ENCODE assay signal across 18 mouse cellular contexts in the genomic region with DNA sequence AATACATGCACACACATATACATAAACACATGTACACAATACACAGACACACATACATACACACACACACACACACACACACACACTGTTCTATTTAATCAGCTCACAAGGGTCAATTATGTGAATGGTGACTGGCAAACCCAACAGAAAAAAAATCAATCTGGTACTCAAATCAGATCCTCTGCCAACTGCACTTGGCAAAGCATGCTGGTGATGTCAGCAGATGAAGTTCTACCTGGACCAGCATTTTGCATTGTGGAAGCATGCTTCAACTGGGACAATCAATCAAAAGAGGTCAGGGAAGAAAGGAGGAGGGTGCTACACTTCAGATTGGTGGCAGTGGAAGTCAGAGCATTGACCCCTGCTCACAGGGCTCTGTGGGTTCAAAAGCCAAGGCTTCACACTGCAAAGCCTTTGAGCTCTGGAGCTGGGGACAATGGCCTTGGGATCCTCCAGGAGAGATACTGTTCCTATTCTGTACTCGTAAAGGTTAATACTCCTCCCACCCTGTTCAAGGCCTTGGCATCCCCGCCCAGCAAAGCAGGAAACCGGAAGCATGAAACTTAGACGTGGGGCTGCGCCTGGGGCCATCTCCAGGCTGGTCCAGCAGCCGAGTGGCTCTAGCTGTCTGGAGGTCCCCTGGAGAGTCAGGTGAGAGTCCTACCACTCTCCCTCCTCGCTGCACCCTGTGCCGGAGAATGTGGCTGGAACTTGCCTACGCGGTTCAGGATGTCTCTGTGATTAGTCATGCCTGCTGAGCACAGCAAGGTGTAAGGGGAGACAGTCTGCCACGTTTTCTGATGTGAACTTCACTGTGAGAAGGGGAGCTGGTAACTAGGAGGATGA.
DNase-seq lines count a peak whose midpoint lies in the region; ATAC-seq lines count a peak whose summit lies in the region.
"Had no signal": no experiment of that assay in that cellular context is flagged by ENCODE, and none has a peak within 500 bp of the region (broad histone marks: within the 10 kb centered on the region; RNA-seq: fewer than 3 reads in every experiment).

No protein-coding gene starts in this region.

- intact Hi-C loops in left cerebral cortex, postnatal 14 days (cut with DNase I): no loop called here

- peak; percentile 50 for DNase-seq in adrenal gland, adult 2 months
- DNase-seq in adrenal gland, postnatal 4 days (ENCODE audit: low spot score in 2 of 2): no peak
- no peak for DNase-seq in kidney, adult 18-20 months
- DNase-seq in MN1 (ENCODE audit: low spot score): peak; percentile 18
- no peak for DNase-seq in left cerebral cortex, postnatal 14 days (ENCODE audit: low spot score in 2 of 2)
- DNase-seq in T-cell, adult 2 months (ENCODE audit: low spot score): no peak
- DNase-seq: cerebellum, adult 11 months; gastrocnemius, postnatal 14 days; heart, postnatal 10 days; kidney, postnatal 10 days; lung, adult 18-20 months had no signal

- H3K9ac ChIP-seq in kidney, embryonic 14.5 days (ENCODE audit: low read depth, low read length): no peak overlapping the region
- H3K9ac ChIP-seq in embryonic facial prominence, embryonic 15.5 days: no peak overlapping the region
- H3K9ac ChIP-seq: forebrain, embryonic 13.5 days; hindbrain, embryonic 13.5 days; limb, embryonic 13.5 days; stomach, embryonic 15.5 days had no signal

- no peaks in the 10 kb centered on the region for H3K36me3 ChIP-seq in kidney, embryonic 14.5 days (ENCODE audit: control insufficient read depth, insufficient read depth, low read length)
- no peaks in the 10 kb centered on the region for H3K36me3 ChIP-seq in embryonic facial prominence, embryonic 15.5 days
- H3K36me3 ChIP-seq: hindbrain, embryonic 13.5 days; limb, embryonic 13.5 days; stomach, embryonic 15.5 days had no signal

- no peaks in the 10 kb centered on the region for H3K27me3 ChIP-seq in kidney, embryonic 14.5 days (ENCODE audit: control insufficient read depth, insufficient read depth, low read length)
- H3K27me3 ChIP-seq in embryonic facial prominence, embryonic 15.5 days: no peaks in the 10 kb centered on the region
- H3K27me3 ChIP-seq: forebrain, embryonic 13.5 days; limb, embryonic 13.5 days; stomach, embryonic 15.5 days had no signal

- no peaks in the 10 kb centered on the region for H3K9me3 ChIP-seq in kidney, embryonic 14.5 days (ENCODE audit: control insufficient read depth, low read length)
- no peaks in the 10 kb centered on the region for H3K9me3 ChIP-seq in embryonic facial prominence, embryonic 15.5 days (replicated peaks)
- H3K9me3 ChIP-seq: forebrain, embryonic 13.5 days; hindbrain, embryonic 13.5 days; limb, embryonic 13.5 days; stomach, embryonic 15.5 days had no signal

- H3K4me2 ChIP-seq in kidney, embryonic 14.5 days (replicated peaks; ENCODE audit: low read depth, low read length): no peak overlapping the region
- H3K4me2 ChIP-seq in embryonic facial prominence, embryonic 15.5 days (replicated peaks): no peak overlapping the region
- H3K4me2 ChIP-seq: forebrain, embryonic 13.5 days; hindbrain, embryonic 13.5 days; limb, embryonic 13.5 days; stomach, embryonic 15.5 days had no signal

- H3K4me3 ChIP-seq in kidney, embryonic 14.5 days (ENCODE audit: low read length): no peak overlapping the region
- no peak overlapping the region for H3K4me3 ChIP-seq in embryonic facial prominence, embryonic 15.5 days (replicated peaks)
- H3K4me3 ChIP-seq: forebrain, embryonic 13.5 days; hindbrain, embryonic 13.5 days; limb, embryonic 13.5 days; stomach, embryonic 15.5 days had no signal

- ATAC-seq in kidney, embryonic 14.5 days (ENCODE audit: low FRiP score, low TSS enrichment): 0 out of 2 replicates have a peak, but pooled peaks have one; percentile 15
- ATAC-seq in embryonic facial prominence, embryonic 15.5 days (ENCODE audit: insufficient number of reproducible peaks, low FRiP score, low TSS enrichment, low read depth): no peak
- ATAC-seq: forebrain, embryonic 13.5 days; midbrain, embryonic 16.5 days had no signal

- H3K4me1 ChIP-seq in kidney, embryonic 14.5 days (ENCODE audit: control insufficient read depth, insufficient read depth, low read length): peaks cover 53% of the 10 kb centered on the region
- H3K4me1 ChIP-seq in embryonic facial prominence, embryonic 15.5 days: peaks cover 27% of the 10 kb centered on the region

- WGBS in kidney, embryonic 14.5 days: 30% methylated on average over 11 of the region's 11 CpGs
- WGBS in embryonic facial prominence, embryonic 15.5 days: 25% methylated on average over 11 of the region's 11 CpGs

- no peak overlapping the region for H3K27ac ChIP-seq in kidney, embryonic 14.5 days (ENCODE audit: low read depth, low read length)
- 0 out of 2 replicates have a peak overlapping the region, but pooled peaks have one; percentile 14 for H3K27ac ChIP-seq in embryonic facial prominence, embryonic 15.5 days (replicated peaks)
- H3K27ac ChIP-seq: forebrain, embryonic 13.5 days; hindbrain, embryonic 13.5 days; limb, embryonic 13.5 days; stomach, embryonic 15.5 days had no signal

Comparison
In these comparisons a context has a peak if more than half of its experiments do, and no peak if none do; other contexts are left out.
1. DNase-seq: peak in adrenal gland, adult 2 months (single experiment) and MN1 (single experiment); none in adrenal gland, postnatal 4 days (0 of 2), kidney, adult 18-20 months (single experiment), left cerebral cortex, postnatal 14 days (0 of 2) and T-cell, adult 2 months (single experiment).